Mouse (Mus musculus) layer of hippocampus, postnatal 25 days (tissue): ENCODE measurements at regions not wholly inside any gene's neighbourhood (a gene's known extent, or its start where the extent isn't known, plus 50 kb on each side); places are given as distances from the start of the nearest gene placed in this dataset.

Source experiments
- DNase-seq, 2 experiments: peaks; one replicate each; pipeline ENCODE4 v3.0.0; 2022; ENCODE audit warnings: mixed read lengths in 2 of 2, low spot score in 1 of 2; ENCODE audit errors: extremely low spot score in 1 of 2

DNA sequence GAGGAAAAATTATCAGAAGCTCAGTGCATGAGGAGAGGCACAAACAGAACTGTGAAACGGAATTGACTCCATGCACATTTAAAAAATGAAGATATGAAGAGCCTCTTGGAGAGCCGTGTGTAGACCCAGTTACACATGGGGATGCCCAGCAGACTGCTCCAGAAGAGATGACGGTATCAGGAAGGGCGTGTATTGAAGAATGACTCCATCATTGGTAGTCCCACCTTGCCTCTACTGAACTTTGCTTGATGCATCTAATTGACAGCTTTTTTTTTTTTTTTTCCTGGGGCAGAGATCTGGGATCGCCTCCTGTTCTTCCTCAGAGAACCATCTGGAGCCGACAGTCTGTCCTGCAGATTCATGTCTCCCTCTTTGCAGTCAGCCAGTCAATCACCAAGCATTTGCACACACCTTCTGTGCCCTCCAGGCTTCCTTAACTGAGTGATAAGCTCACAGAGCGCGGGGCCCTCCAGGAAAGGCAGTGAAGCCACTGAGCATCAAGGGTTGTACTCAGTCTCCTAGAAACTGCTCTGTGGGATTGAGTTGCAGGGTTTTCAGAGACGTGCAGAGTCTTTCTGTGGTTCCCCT lies 57.6 kb upstream of the D1Pas1 start:
- peak in 1 of 2 experiments; percentile 7 for DNase-seq

DNA sequence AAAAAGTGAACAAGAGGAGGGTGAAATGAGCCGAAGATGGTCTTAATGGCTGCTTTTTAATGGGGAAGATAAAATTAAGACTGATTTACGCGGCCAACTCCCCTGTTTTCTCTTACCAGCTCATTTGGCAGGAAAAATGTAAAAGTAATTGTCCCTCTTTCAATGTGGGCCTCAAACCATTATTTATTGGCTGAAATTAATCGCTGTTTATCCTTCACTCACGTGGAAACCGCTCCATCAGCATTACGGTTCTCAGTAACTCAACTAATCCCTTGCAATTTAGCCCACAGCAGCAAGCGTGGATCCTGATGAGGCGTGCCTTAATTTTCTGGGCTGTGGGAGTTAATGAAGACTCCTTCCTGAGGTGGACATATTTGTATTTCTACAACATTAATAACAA lies 58.1 kb upstream of the D1Pas1 start:
- no peak for DNase-seq

DNA sequence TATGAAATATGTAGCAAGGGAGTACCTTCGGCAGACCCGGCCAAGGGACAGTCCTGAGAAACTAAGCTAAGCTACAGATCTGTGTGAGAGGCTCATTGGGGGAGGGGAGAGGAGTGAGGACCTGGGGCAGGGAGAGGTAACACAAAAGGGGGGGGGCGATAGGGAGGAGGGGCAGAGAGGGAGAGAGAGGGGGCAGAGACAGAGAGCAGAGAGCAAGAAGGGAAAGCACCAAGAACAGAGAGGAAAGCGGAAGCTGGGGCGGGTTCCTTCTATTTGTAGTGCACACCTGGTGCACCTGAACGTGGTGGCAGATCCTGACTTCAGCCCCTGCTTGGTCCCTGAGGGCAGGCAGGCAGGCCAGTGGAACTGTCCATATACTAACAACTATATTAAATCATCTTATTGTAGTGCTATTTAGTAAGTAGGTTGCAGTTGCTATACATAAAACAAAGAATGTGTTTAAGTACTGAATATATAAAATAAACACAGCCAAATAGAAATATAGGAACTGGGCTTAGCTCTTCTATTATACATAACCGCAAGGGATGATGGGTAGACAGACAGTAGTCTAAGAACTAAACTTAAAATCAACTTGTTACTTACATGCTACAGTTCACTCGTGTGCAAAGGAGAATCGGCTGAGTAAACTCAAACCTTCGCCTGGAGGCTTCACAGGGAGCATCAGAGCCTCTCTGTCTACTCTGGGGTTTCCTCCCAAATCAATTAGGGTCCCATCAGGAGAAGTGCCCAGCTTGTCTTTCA lies 59.6 kb upstream of the D1Pas1 start:
- no peak for DNase-seq

DNA sequence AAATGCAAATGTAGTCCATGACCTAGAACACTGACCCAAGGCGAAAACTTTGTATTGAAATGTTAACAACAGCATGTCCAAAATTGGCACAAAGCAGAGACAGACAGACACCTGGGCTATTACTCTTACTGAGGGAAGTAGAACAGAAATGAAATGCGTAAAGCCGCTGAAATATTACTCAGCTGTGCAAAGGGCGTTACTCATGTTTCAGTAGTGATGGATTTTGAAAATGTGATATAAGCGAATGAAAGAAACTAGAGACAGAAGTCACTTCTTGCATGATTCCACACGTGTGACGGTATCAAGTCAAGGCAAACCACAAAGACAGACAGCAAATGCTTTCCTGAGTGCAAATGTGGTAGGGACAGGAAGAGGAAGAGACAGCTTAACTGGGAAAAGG lies 61.3 kb upstream of the D1Pas1 start:
- DNase-seq = no peak

DNA sequence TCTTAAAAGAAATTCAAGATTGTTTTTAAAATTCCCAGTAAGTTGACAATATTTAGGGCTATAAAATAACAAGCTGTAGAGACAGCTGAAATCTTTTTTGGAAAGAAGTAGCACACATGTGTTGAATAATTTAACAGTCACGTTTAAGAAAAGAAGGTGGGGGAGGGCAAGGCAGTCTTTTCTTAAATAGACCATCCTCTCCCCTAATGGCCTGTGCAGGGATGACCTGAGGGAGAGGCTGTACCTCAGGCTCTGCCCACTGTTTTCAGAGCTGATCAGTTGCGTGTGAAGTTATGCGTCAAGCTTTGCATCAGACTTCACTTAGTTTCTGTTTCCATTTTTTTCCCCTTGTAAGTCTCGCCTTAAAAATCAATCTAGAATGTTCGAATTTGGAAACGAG lies 65.7 kb upstream of the D1Pas1 start:
- no peak for DNase-seq

DNA sequence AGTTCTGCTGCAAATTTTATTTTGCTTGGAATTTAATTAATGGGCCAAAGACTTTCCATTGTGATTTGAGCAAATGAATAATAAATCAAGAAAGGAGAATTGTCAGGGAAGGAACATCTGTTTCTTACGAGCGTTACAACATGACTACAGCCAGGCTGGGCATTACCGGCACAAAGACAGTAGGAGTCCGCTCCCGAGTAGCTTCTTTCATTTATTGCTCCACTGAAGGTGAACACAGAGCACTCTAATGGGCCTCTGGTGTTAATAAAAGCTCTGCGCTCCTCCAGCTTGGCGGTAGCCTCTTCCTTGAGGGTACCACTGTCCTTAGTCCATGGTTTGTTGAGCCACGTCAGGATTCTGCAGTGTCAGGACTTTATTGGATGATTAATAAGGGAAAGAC lies 69.0 kb upstream of the D1Pas1 start:
- DNase-seq = no peak

DNA sequence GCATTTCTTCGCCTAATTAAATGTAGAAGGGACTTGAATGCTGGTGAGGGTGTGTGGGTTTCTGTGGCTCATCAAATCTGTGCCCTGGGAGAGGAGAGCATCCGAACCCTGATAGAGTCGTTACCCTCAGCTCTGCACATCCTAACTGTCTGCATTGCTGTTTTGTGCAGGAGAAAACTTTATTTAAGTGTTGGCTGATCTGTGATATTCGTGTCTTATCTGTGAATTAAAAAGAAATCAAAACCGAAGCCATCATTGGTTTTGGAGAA lies 77.7 kb upstream of the D1Pas1 start:
- no peak for DNase-seq

DNA sequence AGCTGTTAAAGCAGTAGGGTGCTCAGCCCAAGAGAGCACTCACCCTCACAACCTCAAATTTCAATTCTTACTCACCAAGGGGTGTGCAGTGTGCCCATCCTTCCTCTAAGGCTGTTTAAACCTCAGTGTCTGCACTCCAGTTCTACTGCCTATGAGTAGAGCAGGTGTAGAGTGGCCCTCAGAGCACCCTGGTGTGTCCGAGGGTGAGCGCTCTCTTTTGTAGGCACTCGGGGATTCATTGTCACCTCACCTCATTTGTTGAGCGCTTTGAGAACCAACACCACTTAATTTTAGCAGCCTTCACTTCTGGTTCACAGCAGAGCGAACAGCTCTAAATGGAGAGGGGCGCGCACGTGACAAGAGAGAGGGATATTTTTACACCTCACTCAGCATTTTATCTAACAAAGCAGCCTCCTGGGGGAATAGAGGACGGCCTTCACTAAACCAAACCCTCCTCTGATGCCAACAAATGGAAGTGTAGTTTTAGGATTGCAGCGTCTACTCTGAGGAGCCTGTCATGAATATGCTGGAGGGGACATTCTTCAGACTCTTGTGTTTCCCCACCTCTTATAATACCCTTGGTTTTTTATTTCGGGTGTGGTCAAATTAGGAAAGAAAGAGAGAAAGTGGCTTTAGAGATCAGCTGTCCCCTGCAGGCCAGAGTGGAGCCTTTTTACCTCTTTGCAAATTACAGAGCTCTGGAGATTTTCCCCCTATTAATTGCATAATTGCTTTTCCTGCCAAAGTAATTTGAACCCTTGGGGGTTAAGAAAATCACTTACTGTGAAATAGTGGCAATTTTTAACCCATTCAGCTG lies 78.2 kb upstream of the D1Pas1 start:
- no peak for DNase-seq

DNA sequence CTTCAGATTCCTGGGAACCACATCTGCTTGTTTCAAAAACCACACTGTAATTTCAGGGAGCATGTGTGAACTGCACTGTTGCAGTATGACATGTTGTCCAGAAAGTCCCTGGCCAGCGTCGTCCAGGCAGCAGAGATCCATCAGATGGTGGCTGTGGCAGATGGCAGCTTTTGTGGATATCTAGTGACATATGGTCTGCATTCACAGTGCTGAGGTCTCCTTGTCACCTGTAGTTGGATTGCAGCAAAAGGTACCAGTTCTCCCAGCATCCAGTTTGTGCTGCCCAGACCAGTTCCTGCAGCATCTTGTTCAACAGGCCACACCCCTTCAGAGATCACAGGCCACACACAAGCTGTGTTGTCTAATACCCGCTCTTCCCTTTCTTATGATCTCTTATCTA lies 80.1 kb upstream of the D1Pas1 start:
- DNase-seq = no peak

DNA sequence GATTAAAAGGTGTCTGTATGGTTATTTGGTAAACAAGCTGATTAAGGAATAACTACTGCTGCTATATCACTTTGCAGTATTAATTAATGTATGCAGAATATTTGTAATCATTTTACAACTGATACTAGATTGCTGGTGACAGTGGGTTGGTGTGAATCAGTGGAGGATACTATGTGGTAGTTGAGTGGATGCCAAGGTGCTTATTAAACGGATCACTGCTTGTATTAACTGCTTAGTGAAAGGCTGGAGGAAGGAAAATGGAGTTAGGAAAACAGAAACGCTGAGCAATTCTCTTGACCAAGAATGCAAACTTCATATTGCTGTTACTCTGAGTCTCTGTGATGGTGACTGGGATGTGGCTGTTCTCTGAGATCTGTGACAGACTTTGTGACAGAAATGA lies 86.8 kb upstream of the D1Pas1 start:
- DNase-seq = no peak

DNA sequence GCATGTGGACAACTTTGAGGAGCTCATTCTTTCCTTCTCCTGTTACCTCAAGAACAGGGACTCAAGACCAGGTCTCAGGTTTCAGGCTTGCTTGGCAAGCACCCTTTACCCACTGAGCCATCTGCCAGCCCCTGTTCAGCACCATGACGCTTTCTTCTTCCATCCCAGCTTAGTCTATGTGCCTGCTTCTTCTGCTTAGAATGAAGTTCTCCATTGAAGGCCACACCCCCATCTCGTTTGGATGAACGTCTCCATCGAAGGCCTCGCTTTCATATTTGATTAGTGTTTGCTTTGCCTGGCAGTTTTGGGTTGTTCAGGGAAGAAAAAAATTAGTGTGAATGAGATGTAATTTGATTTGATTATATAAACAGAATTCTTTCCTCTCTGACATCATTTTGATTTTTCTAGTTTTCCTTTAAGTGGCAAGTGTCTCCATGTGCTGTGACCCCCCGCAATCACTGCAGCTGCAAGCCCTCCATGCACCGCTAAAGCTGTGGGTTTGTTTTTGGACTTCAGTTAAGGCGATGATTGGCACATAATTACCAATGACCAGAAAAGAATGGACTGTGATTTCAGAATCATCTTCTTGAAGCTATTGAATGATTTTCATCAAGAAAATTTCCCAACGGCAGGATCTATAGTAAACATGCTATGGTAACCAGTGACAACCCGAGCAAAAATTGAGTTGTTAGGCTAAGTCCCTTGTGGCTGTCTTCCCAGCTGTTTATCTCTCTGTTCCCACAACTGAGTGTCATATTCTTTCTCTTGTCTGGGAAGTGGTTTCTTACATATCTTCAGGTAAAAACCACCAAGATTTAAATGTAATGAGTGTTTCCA lies 106.4 kb upstream of the D1Pas1 start:
- DNase-seq = no peak

DNA sequence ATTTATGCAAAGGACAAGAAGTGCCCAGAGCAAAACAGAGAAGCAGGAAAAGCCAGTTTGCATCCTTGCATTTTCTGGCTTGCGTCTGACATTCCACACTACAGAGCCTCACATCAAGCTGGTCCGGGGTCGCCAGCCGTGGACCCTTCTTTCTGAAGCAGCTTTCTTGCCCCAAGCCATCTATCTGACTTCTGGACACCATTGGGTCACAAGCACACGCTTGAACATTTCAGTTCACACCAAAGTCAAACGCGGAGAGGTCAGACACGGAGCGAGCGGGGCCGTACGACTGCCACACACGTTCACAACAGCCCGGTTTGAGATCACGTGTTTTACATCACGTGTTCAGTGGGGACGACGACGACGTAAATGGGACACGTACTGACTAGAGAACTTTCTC lies 108.9 kb upstream of the D1Pas1 start:
- DNase-seq = no peak

DNA sequence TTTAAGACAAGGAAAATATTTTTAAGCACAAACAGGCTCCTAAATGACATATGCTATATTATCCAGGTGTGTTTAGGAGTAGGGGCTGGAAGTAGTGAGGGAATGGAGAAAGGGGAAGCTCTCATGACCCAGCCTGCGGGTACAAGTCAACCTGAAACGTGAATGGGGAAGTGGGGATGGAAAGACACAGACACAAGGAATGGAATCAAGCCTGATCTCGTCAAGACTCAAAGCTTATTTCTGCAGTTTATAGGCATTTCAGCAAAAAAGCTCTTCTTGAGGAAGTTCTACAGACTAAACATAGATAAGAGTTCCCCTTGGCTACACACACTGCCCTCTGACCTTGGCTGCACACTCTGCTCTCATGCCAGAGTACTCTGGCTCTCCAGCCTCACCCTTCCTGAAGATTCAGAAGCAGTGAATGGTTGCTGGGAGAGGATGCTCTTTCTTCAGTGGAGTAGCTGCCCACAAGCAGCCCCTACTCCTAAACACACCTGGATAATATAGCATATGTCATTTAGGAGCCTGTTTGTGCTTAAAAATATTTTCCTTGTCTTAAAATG lies 106.4 kb upstream of the Rrp15 start:
- DNase-seq = no peak

DNA sequence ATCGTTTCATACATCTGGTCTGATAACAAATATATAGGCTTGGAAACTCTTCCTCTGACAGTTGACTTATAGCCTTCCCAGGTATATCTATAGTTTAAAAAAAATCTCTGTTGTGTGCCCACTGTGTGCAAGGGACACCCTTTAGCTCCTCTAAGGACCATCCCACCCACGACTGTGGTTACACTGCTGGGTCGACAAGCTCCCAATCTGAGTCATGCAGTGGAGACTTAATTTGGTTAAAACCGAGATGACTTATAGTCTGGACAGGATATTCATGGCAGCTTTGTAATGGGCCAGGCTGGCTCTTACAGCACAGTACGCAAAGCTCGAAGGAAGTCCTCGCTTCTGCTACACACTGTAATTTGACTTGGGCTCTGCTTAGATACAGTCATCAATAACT lies 96.1 kb upstream of the Rrp15 start:
- DNase-seq = no peak

DNA sequence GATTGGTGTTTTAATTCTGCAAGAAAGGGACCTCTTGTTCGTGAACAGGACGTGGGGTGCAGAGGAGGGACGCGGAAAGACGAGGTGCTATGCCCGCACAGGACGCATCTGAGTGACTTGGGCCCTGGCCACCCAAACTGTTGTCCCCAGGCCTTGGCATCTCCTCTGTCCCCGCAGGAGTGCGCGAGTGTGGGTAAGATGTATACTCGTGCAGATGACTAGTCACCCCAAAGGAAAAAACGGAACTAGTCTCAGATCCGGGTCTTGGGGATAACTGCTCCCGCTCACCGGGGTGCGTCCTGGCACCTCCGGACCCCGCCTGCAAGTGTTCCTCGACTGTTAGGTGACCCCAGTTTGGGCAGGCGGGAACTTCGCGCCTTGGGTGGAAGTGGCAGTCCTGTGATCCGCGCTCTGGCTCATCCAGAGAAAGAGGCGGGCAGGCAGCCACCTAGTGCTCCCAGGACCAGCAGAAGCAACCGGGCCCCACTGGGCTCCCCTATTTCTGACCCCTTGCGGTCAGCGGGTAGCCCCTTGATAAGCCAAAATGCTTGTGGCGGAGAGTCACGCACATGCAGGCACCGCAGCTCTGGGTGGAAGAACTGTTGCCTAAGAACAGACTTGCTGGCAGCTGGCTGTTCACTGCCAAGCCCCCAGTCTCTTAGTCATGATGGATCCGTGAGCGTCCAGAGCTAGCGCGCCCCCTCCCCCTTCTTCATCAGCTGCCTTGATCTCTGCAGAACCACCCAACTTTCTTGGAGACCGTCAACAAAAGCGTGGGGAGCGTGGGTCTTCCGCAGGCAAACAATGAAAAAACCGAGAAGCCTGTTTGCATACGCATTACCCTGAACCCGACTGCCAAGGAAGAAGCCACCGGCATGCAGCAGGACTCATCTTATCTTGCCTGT lies 85.0 kb upstream of the Rrp15 start:
- DNase-seq = no peak

DNA sequence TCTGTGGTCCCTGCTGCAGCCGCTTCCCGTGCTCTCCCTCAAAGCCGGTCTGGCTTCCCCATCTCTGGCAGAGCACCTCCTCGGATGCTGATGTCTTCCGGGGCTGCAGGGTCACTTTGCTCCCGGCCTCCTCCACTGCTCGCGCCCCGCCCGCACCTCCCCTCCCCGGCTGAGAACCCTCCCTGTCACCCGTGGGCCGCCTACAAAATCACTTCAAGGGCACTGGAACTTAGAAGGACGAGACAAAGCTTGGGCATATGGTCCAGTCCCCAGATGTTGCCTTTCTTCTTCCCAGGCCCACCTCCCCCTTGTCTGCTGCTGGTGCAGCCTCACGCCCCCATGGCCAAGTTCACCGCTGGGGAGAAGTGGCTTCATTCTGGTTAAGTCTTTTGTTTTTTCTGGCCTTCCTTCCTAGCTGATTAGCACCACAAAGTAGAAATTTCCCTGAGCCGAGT lies 84.3 kb upstream of the Rrp15 start:
- DNase-seq = no peak

DNA sequence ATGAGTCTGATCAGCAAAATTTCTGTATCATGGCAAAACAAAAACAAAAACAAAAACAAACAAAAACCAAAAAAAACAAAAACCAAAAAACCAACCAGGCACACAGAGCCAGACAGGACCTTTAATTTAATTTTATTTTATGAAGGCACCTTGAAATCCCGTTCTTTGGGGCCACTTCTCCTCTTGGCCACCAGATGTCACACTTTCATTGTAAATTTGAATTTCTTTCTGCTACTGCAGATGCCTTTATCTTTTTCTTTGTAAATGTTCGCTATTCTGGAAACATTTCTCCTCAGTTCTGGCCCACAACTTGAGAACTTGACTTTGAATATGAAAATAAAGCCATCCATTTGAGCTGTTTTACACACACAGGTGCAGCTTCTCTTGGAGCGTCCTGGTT lies 78.6 kb upstream of the Rrp15 start:
- peak in 1 of 2 experiments; percentile 29 for DNase-seq

DNA sequence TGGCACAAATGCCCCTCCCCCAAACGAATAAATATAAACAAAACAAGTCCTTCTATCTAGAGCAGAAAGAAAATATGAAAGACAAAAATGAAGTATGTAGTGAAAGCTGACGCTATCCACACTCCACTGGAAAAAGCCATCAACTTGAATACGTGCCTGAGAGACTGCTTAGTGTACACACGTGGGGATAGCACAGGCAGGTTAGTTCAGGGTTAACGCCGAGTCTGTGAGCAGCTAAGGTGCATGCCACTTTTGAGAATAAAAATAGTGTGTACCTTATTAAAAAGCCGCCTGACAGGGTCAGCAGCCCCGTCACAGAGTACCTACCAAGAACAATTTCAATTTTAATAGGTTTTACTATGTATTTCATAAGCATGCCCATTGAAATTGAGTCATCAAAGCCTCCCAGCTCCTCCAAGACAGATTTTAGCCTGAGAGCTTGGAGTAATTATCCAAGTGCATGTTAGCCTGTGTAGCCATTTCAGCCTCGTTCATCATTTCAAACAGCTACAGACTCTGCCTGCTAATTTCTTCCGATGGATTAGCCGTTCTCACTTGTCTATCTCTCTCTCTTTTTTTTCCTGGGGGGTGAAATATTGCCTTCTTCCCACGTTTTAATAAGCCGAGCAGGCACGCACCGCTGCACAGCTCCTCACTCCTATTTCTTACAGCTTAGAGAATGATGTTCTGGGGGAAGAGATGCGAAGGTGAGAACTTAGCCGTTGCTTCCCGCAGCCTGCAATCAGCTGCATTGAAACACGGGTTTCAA lies 59.2 kb upstream of the Rrp15 start:
- no peak for DNase-seq

DNA sequence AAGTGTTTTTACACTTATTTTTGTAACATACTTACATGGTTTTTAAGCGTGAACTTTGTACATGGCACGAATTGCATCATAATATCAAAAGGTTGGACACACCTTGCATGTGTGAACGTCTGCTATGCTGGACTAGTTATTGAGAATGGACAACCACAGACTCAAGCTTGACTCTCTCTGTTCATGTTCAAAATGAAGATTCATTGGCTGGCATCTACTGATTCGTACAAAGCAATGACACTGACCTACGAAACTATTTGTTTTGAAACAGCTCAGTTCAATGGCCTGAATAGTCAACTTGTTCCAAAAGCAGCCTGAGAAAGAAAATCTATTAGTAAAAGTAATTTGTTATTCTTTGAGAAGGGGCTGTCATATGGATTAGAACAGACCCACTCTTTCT lies 55.3 kb upstream of the Rrp15 start:
- DNase-seq = no peak
